Mouse (Mus musculus) layer of hippocampus, adult 18-20 months (tissue): ENCODE measurements at regions not wholly inside any gene's neighbourhood (a gene's known extent, or its start where the extent isn't known, plus 50 kb on each side); places are given as distances from the start of the nearest gene placed in this dataset.
A peak's percentile ranks its signal among the peaks of the same experiment; 100 is the strongest.

Source experiments
- DNase-seq, 2 experiments: peaks; one replicate each; pipeline ENCODE4 v3.0.0; 2022; ENCODE audit warnings: low spot score in 2 of 2

GRCm38 (mm10) chr5:57582392-57582791, 135.4 kb upstream of the Pcdh7 start:
- no peak for DNase-seq

- DNase-seq = no peak
Measured at GRCm38 (mm10) chr5:57587016-57587415, 130.8 kb upstream of the Pcdh7 start.

GRCm38 (mm10) chr5:57595924-57596323, 121.8 kb upstream of the Pcdh7 start:
- DNase-seq = peak in 1 of 2 experiments; percentile 32

GRCm38 (mm10) chr5:57597043-57597442, 120.7 kb upstream of the Pcdh7 start:
- DNase-seq = no peak

GRCm38 (mm10) chr5:57598187-57598700, 119.5 kb upstream of the Pcdh7 start:
- peak in 1 of 2 experiments; percentile 10 for DNase-seq
